Mouse (Mus musculus) layer of hippocampus, adult 2 months (tissue): ENCODE data around the gene Camsap3. TPM values are rescaled to one million over a fixed set of nuclear protein-coding genes. Genes with fewer than 3 reads are reported as not detected.

Experiments
- DNase-seq, 2 experiments: peaks; one replicate each; pipeline ENCODE4 v3.0.0; 2022; ENCODE audit warnings: low spot score in 2 of 2
- H3K27ac ChIP-seq: fragments of 200-600 bp; 2 replicates; pipeline ENCODE4 v1.8.1; 2022
- H3K4me3 ChIP-seq: fragments of 200-600 bp; 2 replicates; pipeline ENCODE4 v1.8.1; 2022; ENCODE audit warnings: mild to moderate bottlenecking
- CTCF ChIP-seq: fragments of 200-600 bp; conservative IDR thresholded peaks from 2 replicates; pipeline ENCODE4 v1.8.1; 2022; ENCODE audit warnings: antibody characterized with exemption, mild to moderate bottlenecking, moderate library complexity
- total RNA-seq, 2 experiments: library from RNA; stranded (reverse); gene quantifications; 2 replicates each; pipeline ENCODE4 v1.2.3; 2021

Camsap3 gene
- total RNA-seq, 2 experiments from 2014 or later = 36.5 to 39.3 TPM

DNA sequence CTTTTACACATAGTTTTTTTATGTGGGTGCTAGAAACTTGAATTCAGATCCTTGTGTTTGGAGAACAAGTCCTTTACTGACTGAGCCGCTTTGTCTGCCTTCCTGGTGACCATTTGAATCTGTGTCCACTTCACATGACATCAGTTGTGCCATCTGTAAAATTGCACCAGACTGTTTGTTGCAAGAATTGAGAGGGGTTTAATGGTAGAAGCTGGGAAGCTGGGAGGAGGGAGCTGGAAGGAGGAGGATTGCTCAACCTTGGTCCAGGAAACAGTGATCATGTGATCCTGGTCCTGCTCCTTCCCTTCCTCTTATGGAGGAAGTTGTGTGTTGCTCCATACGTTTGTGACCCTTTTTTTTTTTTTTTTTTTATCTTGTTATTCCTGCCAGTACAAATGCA is 61.2 kb downstream of the Camsap3 start:
- no peak for TF ChIP-seq CTCF
- DNase-seq = no peak
- H3K4me3 ChIP-seq = no peak overlapping the region
- no peak overlapping the region for H3K27ac ChIP-seq

DNA sequence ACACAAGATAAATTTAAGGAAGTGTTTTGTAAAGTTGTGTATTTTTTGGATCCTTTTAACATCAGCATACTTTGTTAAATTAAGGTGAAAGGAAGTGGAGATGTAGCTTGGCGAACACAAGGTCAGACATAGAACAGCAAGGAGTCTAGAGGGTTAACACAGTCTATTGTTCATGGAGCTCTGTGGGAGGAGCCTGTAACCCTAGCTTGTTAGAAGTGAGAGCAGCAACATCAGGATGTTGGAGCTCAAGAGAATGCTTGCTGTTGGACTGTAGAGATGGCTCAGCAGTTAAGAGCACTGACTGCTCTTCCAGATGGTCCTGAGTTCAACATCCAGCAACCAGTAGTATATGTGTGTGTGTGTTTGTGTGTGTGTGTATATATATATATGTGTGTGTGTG is 61.9 kb downstream of the Camsap3 start:
- TF ChIP-seq CTCF = no peak
- H3K27ac ChIP-seq = no peak overlapping the region
- no peak for DNase-seq

DNA sequence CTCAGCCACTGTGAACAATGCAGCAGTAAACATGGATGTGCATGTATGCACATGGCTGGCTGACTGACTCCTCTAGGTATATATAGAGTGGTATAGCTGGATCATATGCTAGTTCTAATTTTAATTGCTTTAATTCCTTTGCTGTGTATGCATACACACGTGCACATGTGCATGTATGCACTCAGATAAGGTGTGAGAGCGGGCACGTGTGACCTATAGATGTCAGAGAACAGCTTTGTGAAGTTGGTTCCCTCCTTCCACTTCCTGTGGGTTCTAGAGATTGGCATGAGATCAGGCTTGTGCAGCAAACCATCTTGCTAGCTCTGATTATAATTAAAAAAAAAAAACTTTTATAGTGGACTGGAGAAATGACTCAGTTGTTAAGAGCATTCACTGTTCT is 65.8 kb downstream of the Camsap3 start:
- no peak overlapping the region for H3K4me3 ChIP-seq
- TF ChIP-seq CTCF = no peak
- H3K27ac ChIP-seq = no peak overlapping the region
- DNase-seq = no peak

More for the DNA sequence above, 61.9 kb downstream of the Camsap3 start:
- no peak overlapping the region for H3K4me3 ChIP-seq

DNA sequence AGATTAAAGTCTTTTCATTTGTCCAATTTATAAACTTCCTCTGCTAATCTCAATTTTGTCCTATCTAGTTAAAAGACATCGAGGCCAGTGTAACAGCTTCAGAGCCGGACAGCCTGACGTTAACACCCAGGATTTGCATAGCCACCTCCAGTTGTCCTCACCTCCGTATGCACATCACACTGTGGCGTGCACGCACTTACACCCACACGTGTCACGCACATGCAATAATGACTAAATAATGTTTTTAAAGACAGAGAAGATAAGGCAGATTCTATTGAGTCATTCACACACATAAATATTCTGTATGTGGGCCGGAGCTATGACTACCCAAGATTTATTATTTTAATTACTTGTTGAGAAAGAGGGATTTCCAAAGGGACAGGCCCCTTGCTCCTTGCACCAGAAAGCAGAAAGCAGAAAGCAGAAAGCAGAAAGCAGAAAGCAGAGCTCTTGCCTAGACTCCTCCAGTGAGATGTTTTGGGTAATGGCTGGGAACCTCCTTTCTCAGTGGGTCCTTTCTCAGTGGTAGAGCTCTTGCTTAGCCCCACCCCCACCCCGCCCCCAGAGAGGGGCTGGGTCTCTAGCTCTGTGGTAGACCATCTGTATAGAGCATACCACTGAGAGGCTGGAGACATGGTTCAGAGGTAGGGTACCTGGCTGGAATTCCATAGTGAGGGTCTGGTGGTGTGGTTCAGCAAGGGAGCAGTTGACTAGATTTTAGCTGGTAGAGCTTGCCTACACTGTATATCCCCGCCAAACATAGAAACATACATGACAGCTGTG is 67.8 kb downstream of the Camsap3 start:
- Histone ChIP-seq H3K27ac (no peak overlapping the region), H3K4me3 (no peak overlapping the region)
- TF ChIP-seq CTCF = no peak
- DNase-seq = no peak

DNA sequence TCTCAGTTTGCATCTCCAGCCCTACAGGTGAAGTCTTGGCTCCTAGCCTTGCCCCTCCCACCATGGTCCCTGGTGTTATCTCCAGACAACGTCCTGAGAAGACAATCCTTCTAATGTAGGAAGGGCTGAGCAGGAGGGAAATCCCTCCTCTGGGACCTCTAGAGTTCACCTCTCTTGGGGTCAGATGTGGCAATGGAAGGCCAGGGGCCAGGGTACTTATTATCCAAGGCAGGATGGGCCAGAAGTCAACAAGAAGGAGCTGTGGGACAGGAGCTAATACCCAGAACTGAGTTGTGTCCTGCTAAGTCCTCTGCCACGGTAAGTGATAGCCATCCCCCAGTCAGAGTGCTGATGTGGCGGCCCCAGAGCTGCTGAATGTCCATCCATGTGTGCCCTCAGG is 68.4 kb downstream of the Camsap3 start, which contains the start of gene Retn:
Gene Retn (plus strand): TSS at position 245 of the 400 bp plus-strand sequence.
- DNase-seq = no peak
- Histone ChIP-seq H3K4me3 (no peak within 1 kb of the TSS), H3K27ac (no peak within 1 kb of the TSS)
- no peak for TF ChIP-seq CTCF

DNA sequence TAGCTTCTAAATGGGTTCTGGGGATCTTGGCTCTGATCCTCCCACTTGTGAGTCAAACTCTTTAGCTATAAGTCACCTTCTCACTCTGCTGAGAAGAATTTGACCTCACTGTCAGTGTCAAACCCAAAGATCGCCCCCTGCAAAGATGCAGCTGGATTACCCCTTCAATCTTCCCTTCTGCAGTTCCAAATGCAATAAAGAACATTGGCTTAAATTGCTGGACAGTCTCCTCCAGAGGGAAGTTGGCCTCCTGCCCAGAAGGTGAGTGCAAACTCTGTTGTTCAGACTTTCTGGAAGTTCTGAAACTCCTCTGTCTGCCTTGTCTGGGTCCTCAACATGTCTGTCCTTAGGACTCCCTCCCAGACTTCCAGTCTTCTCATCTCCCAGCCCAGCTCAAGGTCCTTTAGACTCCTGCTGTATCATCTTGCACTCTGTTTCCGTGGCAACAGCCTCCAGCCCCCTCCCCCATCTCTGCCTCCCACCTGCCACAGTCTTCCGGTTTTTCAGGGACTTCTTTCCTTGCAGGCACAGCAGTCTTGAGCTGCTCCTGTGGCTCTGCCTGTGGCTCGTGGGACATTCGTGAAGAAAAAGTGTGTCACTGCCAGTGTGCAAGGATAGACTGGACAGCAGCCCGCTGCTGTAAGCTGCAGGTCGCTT is 69.8 kb downstream of the Camsap3 start:
- H3K4me3 ChIP-seq = no peak overlapping the region
- H3K27ac ChIP-seq = no peak overlapping the region
- no peak for DNase-seq
- TF ChIP-seq CTCF = no peak

Other genes with a start within 250 kb of the Camsap3 start
- gene A430078G23Rik, start 233.9 kb upstream of the Camsap3 start, total RNA-seq = not detected
- 10 to 100 TPM; 43.7 to 46.7 TPM for gene Arhgef18, start 194.3 kb upstream of the Camsap3 start, total RNA-seq
- gene Pex11g, start 119.6 kb upstream of the Camsap3 start, total RNA-seq = under 1 TPM; 0.32 to 0.95 TPM
- under 1 TPM; 0.23 to 0.54 TPM for gene Tex45, start 116.4 kb upstream of the Camsap3 start, total RNA-seq
- 10 to 100 TPM; 27.9 to 29.9 TPM for gene Zfp358, start 94.2 kb upstream of the Camsap3 start, total RNA-seq
- 10 to 100 TPM; 82.4 to 85.4 TPM for gene Mcoln1, start 86.8 kb upstream of the Camsap3 start, total RNA-seq
- 10 to 100 TPM; 79.4 to 82.1 TPM for gene Pnpla6, start 71.9 kb upstream of the Camsap3 start, total RNA-seq
- gene C330021F23Rik, start 19.3 kb upstream of the Camsap3 start, total RNA-seq = not detected
- 10 to 100 TPM; 39.6 to 41.4 TPM for gene Xab2, start 34.0 kb downstream of the Camsap3 start, total RNA-seq
- gene Pet100, start 34.3 kb downstream of the Camsap3 start, total RNA-seq = 10 to 100 TPM; 87.0 to 87.3 TPM
- gene Pcp2, start 38.3 kb downstream of the Camsap3 start, total RNA-seq = 1 to 10 TPM in 1 of 2 experiments, under 1 TPM in 1; 0.88 to 3.6 TPM
- gene Stxbp2, start 43.7 kb downstream of the Camsap3 start, total RNA-seq = 10 to 100 TPM; 43.3 to 55.7 TPM
- 1 to 10 TPM in 1 of 2 experiments, under 1 TPM in 1; 0.67 to 1.1 TPM for gene Retn, start 68.5 kb downstream of the Camsap3 start, total RNA-seq
- not detected for gene Mcemp1, start 78.5 kb downstream of the Camsap3 start, total RNA-seq
- gene Fcor, start 85.1 kb downstream of the Camsap3 start, total RNA-seq = 10 to 100 TPM; 14.7 to 17.9 TPM
- gene Trappc5, start 89.0 kb downstream of the Camsap3 start, total RNA-seq = 10 to 100 TPM; 27.4 to 28.4 TPM
- gene Fcer2a, start 106.9 kb downstream of the Camsap3 start, total RNA-seq = not detected
- gene Clec4g, start 133.4 kb downstream of the Camsap3 start, total RNA-seq = not detected
- gene Cd209a, start 161.7 kb downstream of the Camsap3 start, total RNA-seq = under 1 TPM in 1 of 2 experiments, not detected in 1; 0.41 TPM